Mouse (Mus musculus) heart, adult 18-20 months (tissue): ENCODE results near the gene Mid1. TPM values are rescaled to one million over a fixed set of nuclear protein-coding genes. Genes with fewer than 3 reads are reported as not detected.
"Not testable (repeated sequence)": the region's sequence is repeated elsewhere in the genome, so short reads cannot be mapped to it uniquely, and the experiment has no call there.

Experiments used
- DNase-seq, 2 experiments: peaks; one replicate each; pipeline ENCODE4 v3.0.0; 2021 to 2022; ENCODE audit warnings: mixed read lengths in 1 of 2
- total RNA-seq, 2 experiments: library from RNA; stranded (reverse); gene quantifications; 2 replicates each; pipeline ENCODE4 v1.2.3; 2021

Gene Mid1
- total RNA-seq, 2 experiments from 2014 or later, result 3.3 to 5.4 TPM

DNA sequence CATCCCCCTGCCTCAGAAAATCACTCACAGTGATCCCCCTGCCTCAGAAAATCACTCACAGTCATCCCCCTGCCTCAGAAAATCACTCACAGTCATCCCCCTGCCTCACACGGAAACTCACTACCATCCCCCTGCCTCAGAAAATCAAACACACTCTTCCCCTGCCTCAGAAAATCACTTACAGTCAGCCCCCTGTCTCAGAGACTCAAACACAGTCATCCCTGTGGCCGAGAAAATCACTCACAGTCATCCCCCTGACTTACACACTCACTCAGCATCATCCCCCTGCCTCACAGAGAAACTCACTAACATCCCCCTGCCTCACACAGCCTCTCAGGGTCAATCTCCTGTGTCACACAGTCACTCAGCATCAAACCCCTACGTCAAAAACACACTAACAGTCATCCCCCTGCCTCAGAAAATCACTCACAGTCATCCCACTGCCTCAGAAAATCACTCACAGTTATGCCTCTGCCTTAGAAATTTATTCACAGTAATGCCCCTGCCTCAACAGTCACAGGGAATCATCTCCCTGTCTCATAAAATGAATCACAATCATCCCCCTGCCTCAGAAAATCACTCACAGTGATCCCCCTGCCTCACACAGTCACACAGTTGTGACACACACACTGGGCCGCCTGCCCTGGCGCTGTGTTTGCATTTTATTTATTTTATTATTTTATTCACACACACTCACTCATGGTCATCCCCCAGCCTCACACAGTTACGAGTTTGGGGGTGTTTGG, 315.8 kb downstream of the Mid1 start:
- peak in 1 of 2 experiments; percentile 40 for DNase-seq

DNA sequence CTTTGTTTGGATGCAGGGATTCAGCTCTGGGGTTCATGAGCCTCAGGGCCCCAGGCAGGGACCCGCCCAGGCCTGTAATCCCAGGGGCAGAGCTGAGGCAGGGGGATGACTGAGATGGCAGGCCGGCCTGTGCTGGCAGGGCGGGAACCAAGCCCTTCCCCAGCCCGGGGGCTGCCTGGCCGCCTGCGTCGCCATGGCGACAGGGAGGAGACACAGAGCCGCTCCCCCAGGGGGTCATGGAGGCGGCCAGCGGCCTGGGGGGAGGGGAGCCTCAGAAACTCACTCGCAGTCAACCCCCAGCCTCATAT, 316.3 kb downstream of the Mid1 start:
- not testable (repeated sequence) for DNase-seq

DNA sequence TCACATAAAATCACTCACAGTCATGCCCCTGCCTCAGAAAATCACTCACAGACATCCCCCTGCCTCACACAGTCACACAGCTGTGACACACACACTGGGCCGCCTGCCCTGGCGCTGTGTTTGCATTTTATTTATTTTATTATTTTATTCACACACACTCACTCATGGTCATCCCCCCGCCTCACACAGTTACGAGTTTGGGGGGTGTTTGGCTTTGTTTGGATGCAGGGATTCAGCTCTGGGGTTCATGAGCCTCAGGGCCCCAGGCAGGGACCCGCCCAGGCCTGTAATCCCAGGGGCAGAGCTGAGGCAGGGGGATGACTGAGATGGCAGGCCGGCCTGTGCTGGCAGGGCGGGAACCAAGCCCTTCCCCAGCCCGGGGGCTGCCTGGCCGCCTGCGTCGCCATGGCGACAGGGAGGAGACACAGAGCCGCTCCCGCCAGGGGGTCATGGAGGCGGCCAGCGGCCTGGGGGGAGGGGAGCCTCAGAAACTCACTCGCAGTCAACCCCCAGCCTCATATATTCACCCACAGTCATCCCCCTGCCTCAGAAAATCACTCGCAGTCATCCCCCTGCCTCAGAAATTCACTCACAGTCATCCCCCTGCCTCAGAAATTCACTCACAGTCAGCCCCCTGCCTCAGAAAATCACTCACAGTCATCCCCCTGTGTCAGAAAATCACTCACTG, 317.7 kb downstream of the Mid1 start:
- DNase-seq, result peak; percentile 57 to 61

DNA sequence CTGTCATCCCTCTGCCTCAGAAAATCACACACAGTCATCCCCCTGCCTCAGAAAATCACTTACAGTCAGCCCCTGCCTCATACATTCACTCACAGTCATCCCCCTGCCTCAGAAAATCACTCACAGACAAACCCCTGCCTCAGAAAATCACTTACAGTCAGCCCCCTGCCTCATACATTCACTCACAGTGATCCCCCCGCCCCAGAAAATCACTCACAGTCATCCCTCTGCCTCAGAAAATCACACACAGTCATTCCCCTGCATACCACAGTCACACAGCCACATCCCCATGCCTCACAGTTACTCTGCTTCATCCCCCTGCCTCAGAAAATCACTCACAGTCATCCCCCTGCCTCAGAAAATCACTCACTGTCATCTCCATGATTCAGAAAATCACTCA, 318.5 kb downstream of the Mid1 start:
- peak in 1 of 2 experiments; percentile 15 for DNase-seq

DNA sequence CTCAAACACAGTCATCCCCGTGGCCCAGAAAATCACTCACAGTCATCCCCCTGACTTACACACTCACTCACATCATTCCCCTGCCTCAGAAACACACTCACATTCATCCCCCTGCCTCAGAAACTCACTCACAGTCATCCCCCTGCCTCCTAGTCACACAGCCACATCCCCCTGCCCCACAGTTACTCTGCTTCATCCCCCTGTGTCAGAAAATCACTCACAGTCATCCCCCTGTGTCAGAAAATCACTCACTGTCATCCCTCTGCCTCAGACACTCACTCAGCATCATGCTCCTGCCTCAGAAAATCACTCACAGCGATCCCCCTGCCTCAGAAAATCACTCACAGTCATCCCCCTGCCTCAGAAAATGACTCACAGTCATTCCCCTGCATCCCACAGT, 319.2 kb downstream of the Mid1 start:
- DNase-seq, result peak in 1 of 2 experiments; percentile 41

DNA sequence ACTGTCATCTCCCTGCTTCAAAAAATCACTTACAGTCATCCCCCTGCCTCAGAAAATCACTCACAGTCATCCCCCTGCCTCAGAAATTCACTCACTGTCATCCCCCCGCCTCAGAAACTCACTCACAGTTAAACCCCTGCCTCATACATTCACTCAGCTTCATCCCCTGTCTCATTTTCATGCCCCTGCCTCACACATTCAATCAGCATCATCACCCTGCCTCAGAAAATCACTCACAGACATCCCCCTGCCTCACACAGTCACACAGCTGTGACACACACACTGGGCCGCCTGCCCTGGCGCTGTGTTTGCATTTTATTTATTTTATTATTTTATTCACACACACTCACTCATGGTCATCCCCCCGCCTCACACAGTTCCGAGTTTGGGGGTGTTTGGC, 319.8 kb downstream of the Mid1 start:
- not testable (repeated sequence) for DNase-seq

DNA sequence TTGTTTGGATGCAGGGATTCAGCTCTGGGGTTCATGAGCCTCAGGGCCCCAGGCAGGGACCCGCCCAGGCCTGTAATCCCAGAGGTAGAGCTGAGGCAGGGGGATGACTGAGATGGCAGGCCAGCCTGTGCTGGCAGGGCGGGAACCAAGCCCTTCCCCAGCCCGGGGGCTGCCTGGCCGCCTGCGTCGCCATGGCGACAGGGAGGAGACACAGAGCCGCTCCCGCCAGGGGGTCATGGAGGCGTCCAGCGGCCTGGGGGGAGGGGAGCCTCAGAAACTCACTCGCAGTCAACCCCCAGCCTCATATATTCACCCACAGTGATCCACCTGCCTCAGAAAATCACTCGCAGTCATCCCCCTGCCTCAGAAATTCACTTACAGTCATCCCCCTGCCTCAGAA, 320.2 kb downstream of the Mid1 start:
- peak in 1 of 2 experiments; percentile 61 for DNase-seq

DNA sequence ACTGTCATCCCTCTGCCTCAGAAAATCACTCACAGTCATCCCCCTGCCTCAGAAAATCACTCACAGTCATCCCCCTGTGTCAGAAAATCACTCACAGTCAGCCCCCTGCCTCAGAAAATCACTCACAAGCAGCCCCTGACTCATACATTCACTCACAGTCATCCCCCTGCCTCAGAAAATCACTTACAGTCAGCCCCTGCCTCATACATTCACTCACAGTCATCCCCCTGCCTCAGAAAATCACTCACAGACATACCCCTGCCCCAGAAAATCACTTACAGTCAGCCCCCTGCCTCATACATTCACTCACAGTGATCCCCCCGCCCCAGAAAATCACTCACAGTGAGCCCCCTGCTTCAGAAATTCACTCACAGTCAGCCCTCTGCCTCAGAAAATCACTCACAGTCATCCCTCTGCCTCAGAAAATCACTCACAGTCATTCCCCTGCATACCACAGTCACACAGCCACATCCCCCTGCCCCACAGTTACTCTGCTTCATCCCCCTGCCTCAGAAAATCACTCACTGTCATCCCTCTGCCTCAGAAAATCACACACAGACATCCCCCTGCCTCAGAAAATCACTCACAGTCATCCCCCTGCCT, 320.8 kb downstream of the Mid1 start:
- peak in 1 of 2 experiments; percentile 15 for DNase-seq

DNA sequence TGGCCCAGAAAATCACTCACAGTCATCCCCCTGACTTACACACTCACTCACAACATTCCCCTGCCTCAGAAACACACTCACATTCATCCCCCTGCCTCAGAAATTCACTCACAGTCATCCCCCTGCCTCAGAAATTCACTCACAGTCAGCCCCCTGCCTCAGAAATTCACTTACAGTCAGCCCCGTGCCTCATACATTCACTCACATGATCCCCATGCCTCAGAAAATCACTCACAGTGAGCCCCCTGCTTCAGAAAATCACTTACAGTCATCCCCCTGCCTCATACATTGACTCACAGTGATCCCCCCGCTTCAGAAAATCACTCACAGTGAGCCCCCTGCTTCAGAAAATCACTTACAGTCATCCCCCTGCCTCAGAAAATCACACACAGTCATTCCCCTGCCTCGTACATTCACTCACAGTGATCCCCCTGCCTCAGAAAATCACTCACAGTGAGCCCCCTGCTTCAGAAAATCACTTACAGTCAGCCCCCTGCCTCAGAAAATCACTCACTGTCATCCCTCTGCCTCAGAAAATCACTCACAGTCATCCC, 321.8 kb downstream of the Mid1 start:
- DNase-seq, result peak in 1 of 2 experiments; percentile 34

DNA sequence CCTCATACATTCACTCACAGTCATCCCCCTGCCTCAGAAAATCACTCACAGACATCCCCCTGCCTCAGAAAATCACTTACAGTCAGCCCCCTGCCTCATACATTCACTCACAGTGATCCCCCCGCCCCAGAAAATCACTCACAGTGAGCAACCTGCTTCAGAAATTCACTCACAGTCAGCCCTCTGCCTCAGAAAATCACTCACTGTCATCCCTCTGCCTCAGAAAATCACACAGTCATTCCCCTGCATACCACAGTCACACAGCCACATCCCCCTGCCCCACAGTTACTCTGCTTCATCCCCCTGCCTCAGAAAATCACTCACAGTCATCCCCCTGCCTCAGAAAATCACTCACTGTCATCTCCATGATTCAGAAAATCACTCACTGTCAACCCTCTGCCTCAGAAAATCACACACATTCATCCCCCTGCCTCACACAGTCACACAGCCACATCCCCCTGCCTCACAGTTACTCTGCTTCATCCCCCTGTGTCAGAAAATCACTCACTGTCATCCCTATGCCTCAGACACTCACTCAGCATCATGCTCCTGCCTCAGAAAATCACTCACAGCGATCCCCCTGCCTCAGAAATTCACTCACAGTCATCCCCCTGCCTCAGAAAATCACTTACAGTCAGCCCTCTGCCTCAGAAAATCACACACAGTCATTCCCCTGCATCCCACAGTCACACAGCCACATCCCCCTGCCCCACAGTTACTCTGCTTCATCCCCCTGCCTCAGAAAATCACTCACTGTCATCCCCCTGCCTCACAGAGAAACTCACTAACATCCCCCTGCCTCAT, 322.6 kb downstream of the Mid1 start:
- DNase-seq, result peak in 1 of 2 experiments; percentile 50

DNA sequence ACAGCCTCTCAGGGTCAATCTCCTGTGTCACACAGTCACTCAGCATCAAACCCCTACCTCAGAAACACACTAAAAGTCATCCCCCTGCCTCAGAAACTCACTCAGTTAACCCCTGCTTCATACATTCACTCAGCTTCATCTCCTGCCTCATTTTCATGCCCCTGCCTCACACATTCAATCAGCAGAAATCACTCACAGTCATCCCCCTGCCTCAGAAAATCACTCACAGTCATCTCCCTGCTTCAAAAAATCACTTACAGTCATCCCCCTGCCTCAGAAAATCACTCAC, 323.1 kb downstream of the Mid1 start:
- not testable (repeated sequence) for DNase-seq

DNA sequence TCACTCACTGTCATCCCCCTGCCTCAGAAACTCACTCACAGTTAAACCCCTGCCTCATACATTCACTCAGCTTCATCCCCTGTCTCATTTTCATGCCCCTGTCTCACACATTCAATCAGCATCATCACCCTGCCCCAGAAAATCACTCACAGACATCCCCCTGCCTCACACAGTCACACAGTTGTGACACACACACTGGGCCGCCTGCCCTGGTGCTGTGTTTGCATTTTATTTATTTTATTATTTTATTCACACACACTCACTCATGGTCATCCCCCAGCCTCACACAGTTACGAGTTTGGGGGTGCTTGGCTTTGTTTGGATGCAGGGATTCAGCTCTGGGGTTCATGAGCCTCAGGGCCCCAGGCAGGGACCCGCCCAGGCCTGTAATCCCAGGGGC, 323.6 kb downstream of the Mid1 start:
- DNase-seq, result peak in 1 of 2 experiments; percentile 88

DNA sequence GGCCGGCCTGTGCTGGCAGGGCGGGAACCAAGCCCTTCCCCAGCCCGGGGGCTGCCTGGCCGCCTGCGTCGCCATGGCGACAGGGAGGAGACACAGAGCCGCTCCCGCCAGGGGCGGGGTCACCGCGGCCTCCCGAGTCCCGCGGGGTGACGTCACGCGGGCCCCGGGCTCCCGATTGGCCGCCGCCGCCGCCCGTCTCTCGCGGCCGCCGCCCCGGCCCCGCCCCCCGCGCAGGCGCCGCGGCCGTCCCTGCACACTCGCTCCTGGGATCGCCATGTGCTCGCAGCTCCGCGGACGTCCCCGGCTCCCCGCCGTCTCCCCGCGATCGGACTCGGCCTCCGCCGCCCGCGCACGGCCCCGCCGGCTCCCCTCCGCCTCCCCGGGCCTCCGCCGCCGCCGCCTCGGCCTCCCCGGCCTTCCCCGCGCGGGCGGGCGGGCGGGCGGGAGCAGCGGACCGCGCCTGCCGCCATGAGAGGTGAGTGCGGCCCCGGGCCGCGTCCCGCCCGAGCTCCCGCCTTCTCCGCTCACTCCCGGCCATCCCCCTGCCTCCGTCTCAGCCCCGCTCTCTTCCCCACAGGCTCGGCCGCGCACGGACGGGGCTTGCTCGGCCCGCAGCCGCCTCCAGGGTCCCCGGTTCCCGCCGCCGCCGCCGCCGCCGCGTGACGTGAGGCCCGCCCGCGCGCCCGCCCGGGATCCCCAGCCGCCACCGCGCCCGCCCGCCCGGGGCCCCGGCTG, 324.2 kb downstream of the Mid1 start, which contains the start of gene Gm21887:
TSS of gene Gm21887 (plus strand) at position 644 of the 735 bp plus-strand sequence.
- peak; percentile 96 to 100 for DNase-seq

DNA sequence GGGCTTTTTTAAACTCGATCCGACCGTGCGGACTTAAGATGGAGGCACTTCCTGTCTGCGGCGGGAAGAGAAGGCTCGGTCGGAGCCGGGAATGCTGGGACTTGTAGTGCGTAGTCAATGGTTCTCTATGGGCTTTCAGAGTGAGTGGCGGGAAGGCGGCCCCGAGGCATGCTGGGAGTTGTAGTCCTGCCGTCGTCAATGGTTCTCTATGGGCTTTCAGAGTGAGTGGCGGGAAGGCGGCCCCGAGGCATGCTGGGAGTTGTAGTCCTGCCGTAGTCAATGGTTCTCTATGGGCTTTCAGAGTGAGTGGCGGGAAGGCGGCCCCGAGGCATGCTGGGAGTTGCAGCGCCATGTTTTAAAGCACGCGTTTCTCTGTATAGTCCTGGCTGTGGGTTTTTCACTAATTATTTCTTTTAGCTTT, 324.8 kb downstream of the Mid1 start:
- peak; percentile 100 for DNase-seq

DNA sequence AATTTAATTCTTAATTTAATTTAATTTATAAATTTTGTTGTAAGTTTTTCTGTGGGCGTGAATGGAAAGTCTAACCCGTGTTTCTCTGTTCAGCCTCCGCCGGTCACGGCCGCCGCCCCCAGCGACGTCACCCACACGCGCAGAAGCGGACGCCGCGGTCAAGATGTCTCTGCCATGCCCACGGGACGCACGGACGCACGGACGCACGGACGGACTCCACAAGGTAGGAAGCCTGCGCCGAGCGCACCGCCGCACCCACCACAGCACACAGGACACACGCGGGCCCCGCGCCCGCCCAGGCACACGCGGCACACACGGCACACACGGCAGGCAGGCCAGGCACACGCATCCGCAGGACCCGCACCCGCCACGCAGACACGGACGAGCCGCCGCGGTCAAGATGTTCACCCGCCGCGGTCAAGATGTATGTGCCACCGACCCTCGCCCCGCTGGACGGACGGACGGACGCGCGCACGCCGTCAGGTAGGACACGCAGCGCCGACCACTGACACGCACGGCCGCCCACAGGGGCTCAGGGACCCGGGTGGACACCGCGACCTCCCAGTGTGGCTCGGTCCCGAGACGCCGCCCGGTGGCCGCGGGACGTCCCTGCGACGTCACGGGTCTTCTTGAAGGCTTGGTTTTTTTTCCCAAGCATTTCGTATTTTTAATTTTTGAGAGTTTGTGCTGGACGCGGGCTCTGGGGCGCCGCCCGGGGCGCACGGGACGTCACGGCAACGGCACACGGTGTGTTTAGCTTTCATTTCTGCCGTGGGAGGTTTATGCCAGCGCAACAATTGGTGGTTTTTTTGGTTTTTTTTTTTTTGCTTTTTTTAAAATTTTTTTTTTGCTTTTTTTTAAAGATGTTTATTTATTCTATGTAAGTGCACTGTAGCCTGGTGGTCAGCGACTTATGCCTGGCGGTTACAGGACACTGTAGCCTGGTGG, 325.9 kb downstream of the Mid1 start:
- DNase-seq, result peak in 1 of 2 experiments; percentile 88

DNA sequence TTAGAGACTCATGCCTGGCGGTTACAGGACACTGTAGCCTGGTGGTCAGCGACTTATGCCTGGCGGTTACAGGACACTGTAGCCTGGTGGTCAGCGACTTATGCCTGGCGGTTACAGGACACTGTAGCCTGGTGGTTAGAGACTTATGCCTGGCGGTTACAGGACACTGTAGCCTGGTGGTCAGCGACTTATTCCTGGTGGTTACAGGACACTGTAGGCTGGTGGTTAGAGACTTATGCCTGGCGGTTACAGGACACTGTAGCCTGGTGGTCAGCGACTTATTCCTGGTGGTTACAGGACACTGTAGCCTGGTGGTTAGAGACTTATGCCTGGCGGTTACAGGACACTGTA, 326.5 kb downstream of the Mid1 start:
- DNase-seq, result not testable (repeated sequence)

DNA sequence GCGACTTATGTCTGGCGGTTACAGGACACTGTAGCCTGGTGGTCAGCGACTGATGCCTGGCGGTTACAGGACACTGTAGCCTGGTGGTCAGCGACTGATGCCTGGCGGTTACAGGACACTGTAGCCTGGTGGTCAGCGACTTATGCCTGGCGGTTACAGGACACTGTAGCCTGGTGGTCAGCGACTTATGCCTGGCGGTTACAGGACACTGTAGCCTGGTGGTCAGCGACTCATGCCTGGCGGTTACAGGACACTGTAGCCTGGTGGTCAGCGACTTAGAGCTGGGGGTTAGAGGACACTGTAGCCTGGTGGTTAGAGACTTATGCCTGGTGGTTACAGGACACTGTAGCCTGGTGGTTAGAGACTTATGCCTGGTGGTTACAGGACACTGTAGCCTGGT, 328.4 kb downstream of the Mid1 start:
- DNase-seq, result peak in 1 of 2 experiments; percentile 22

DNA sequence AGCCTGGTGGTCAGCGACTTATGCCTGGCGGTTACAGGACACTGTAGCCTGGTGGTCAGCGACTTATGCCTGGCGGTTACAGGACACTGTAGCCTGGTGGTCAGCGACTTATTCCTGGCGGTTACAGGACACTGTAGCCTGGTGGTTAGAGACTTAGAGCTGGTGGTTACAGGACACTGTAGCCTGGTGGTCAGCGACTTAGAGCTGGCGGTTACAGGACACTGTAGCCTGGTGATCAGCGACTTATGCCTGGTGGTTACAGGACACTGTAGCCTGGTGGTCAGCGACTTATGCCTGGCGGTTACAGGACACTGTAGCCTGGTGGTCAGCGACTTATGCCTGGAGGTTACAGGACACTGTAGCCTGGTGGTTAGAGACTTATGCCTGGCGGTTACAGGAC, 329.0 kb downstream of the Mid1 start:
- DNase-seq, result peak in 1 of 2 experiments; percentile 10

DNA sequence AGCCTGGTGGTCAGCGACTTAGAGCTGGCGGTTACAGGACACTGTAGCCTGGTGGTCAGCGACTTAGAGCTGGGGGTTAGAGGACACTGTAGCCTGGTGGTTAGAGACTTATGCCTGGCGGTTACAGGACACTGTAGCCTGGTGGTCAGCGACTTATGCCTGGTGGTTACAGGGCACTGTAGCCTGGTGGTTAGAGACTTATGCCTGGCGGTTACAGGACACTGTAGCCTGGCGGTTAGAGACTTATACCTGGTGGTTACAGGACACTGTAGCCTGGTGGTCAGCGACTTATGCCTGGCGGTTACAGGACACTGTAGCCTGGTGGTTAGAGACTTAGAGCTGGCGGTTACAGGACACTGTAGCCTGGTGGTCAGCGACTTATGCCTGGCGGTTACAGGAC, 330.9 kb downstream of the Mid1 start:
- DNase-seq, result peak in 1 of 2 experiments; percentile 10
